Mouse (Mus musculus): ENCODE data around the gene Usp32. TPM values are rescaled to one million over a fixed set of nuclear protein-coding genes. Genes with fewer than 3 reads are reported as not detected.

Gene Usp32
- polyA plus RNA-seq, 1 experiment from 2014 or later, result 9.8 TPM

- Histone ChIP-seq H3K36me3 (no peaks in the 10 kb centered on the region), H3K4me1 (no peaks in the 10 kb centered on the region), H3K4me2 (replicated peaks) (no peak overlapping the region), H3K4me3 (no peak overlapping the region), H3K9me3 (no peaks in the 10 kb centered on the region), H3K9ac (replicated peaks) (no peak overlapping the region), H3K27ac (replicated peaks) (no peak overlapping the region), H3K27me3 (no peaks in the 10 kb centered on the region)
- no peak for ATAC-seq (replicated peaks)
Observed at GRCm38 (mm10) chr11:85117160-85117559, 22.8 kb downstream of the Usp32 start.

- ATAC-seq (replicated peaks), result no peak
- Histone ChIP-seq H3K9me3 (no peaks in the 10 kb centered on the region), H3K27me3 (no peaks in the 10 kb centered on the region), H3K4me1 (no peaks in the 10 kb centered on the region), H3K4me3 (no peak overlapping the region), H3K4me2 (replicated peaks) (no peak overlapping the region), H3K27ac (replicated peaks) (no peak overlapping the region), H3K36me3 (no peaks in the 10 kb centered on the region), H3K9ac (replicated peaks) (no peak overlapping the region)
- 87% methylated on average over 3 of the region's 3 CpGs for WGBS
Observed at GRCm38 (mm10) chr11:85116084-85116844, 23.7 kb downstream of the Usp32 start.

GRCm38 (mm10) chr11:85109957-85110356, 30.0 kb downstream of the Usp32 start:
- H3K36me3 ChIP-seq, result peaks cover 4% of the 10 kb centered on the region; the same call in 1 of the 2 replicates
- H3K9me3 ChIP-seq, result no peaks in the 10 kb centered on the region
- H3K4me1 ChIP-seq, result no peaks in the 10 kb centered on the region
- no peak overlapping the region for H3K4me2 ChIP-seq (replicated peaks)
- no peak overlapping the region for H3K4me3 ChIP-seq
- no peak for ATAC-seq (replicated peaks)
- H3K27ac ChIP-seq (replicated peaks), result no peak overlapping the region
- H3K27me3 ChIP-seq, result no peaks in the 10 kb centered on the region
- H3K9ac ChIP-seq (replicated peaks), result no peak overlapping the region

- H3K9me3 ChIP-seq, result no peaks in the 10 kb centered on the region
- no peak overlapping the region for H3K4me2 ChIP-seq (replicated peaks)
- H3K9ac ChIP-seq (replicated peaks), result no peak overlapping the region
- H3K4me3 ChIP-seq, result no peak overlapping the region
- no peaks in the 10 kb centered on the region for H3K27me3 ChIP-seq
- no peak for ATAC-seq (replicated peaks)
- H3K36me3 ChIP-seq, result peaks cover 7% of the 10 kb centered on the region
- WGBS, result 92% methylated on average over 3 of the region's 3 CpGs
- no peak overlapping the region for H3K27ac ChIP-seq (replicated peaks)
- no peaks in the 10 kb centered on the region for H3K4me1 ChIP-seq
Observed at GRCm38 (mm10) chr11:85107217-85107616, 32.7 kb downstream of the Usp32 start.

GRCm38 (mm10) chr11:85105836-85106235, 34.1 kb downstream of the Usp32 start:
- H3K27me3 ChIP-seq, result no peaks in the 10 kb centered on the region
- no peak overlapping the region for H3K4me3 ChIP-seq
- H3K4me2 ChIP-seq (replicated peaks), result no peak overlapping the region
- H3K36me3 ChIP-seq, result peaks cover 4% of the 10 kb centered on the region
- H3K9ac ChIP-seq (replicated peaks), result no peak overlapping the region
- H3K4me1 ChIP-seq, result no peaks in the 10 kb centered on the region
- H3K9me3 ChIP-seq, result no peaks in the 10 kb centered on the region
- 98% methylated on average over 2 of the region's 2 CpGs for WGBS
- no peak overlapping the region for H3K27ac ChIP-seq (replicated peaks)
- no peak for ATAC-seq (replicated peaks)

- Histone ChIP-seq H3K27me3 (no peaks in the 10 kb centered on the region), H3K27ac (replicated peaks) (no peak overlapping the region), H3K9me3 (no peaks in the 10 kb centered on the region), H3K4me1 (no peaks in the 10 kb centered on the region), H3K4me2 (replicated peaks) (no peak overlapping the region), H3K9ac (replicated peaks) (no peak overlapping the region), H3K4me3 (no peak overlapping the region), H3K36me3 (peaks cover 3% of the 10 kb centered on the region; the same call in 1 of the 2 replicates)
- no peak for ATAC-seq (replicated peaks)
- 65% methylated on average over 2 of the region's 2 CpGs for WGBS
Observed at GRCm38 (mm10) chr11:85103763-85104162, 36.2 kb downstream of the Usp32 start.

GRCm38 (mm10) chr11:85095116-85095515, 44.8 kb downstream of the Usp32 start:
- H3K9ac ChIP-seq (replicated peaks), result no peak overlapping the region

GRCm38 (mm10) chr11:85086253-85086652, 53.7 kb downstream of the Usp32 start:
- no peak overlapping the region for H3K4me3 ChIP-seq
- H3K36me3 ChIP-seq, result peaks cover 3% of the 10 kb centered on the region; the same call in 1 of the 2 replicates
- no peaks in the 10 kb centered on the region for H3K4me1 ChIP-seq

More at GRCm38 (mm10) chr11:85095116-85095515, 44.8 kb downstream of the Usp32 start:
- Histone ChIP-seq H3K4me1 (no peaks in the 10 kb centered on the region), H3K36me3 (no peaks in the 10 kb centered on the region), H3K4me2 (replicated peaks) (no peak overlapping the region), H3K27ac (replicated peaks) (no peak overlapping the region), H3K27me3 (no peaks in the 10 kb centered on the region), H3K4me3 (no peak overlapping the region), H3K9me3 (no peaks in the 10 kb centered on the region)
- no peak for ATAC-seq (replicated peaks)
- 62% methylated on average over 5 of the region's 5 CpGs for WGBS

GRCm38 (mm10) chr11:85067871-85068270, 72.1 kb downstream of the Usp32 start:
- WGBS, result 97% methylated on average over 4 of the region's 4 CpGs
- H3K27me3 ChIP-seq, result no peaks in the 10 kb centered on the region
- H3K4me1 ChIP-seq, result no peaks in the 10 kb centered on the region
- H3K9ac ChIP-seq (replicated peaks), result no peak overlapping the region
- 0 out of 2 replicates have a peak, but pooled peaks cover 2% of the 10 kb centered on the region for H3K36me3 ChIP-seq
- H3K4me2 ChIP-seq (replicated peaks), result no peak overlapping the region
- H3K4me3 ChIP-seq, result no peak overlapping the region
- H3K27ac ChIP-seq (replicated peaks), result no peak overlapping the region
- no peak for ATAC-seq (replicated peaks)
- H3K9me3 ChIP-seq, result no peaks in the 10 kb centered on the region

More at GRCm38 (mm10) chr11:85086253-85086652, 53.7 kb downstream of the Usp32 start:
- Histone ChIP-seq H3K27ac (replicated peaks) (no peak overlapping the region), H3K9me3 (no peaks in the 10 kb centered on the region), H3K27me3 (no peaks in the 10 kb centered on the region), H3K9ac (replicated peaks) (no peak overlapping the region), H3K4me2 (replicated peaks) (no peak overlapping the region)
- no peak for ATAC-seq (replicated peaks)

- Histone ChIP-seq H3K9ac (replicated peaks) (no peak overlapping the region), H3K27ac (replicated peaks) (no peak overlapping the region), H3K36me3 (no peaks in the 10 kb centered on the region; the same call in 1 of the 2 replicates), H3K27me3 (no peaks in the 10 kb centered on the region), H3K4me3 (no peak overlapping the region), H3K4me1 (no peaks in the 10 kb centered on the region), H3K9me3 (no peaks in the 10 kb centered on the region), H3K4me2 (replicated peaks) (no peak overlapping the region)
- 98% methylated on average over 4 of the region's 4 CpGs for WGBS
- ATAC-seq (replicated peaks), result no peak
Observed at GRCm38 (mm10) chr11:85058562-85058961, 81.4 kb downstream of the Usp32 start.

- H3K36me3 ChIP-seq, result no peaks in the 10 kb centered on the region; the same call in 1 of the 2 replicates
- H3K27me3 ChIP-seq, result no peaks in the 10 kb centered on the region
- no peaks in the 10 kb centered on the region for H3K4me1 ChIP-seq
- no peak overlapping the region for H3K27ac ChIP-seq (replicated peaks)
- ATAC-seq (replicated peaks), result no peak
- no peak overlapping the region for H3K4me3 ChIP-seq
- 96% methylated on average over 1 of the region's 1 CpGs for WGBS
- H3K9me3 ChIP-seq, result no peaks in the 10 kb centered on the region
- H3K9ac ChIP-seq (replicated peaks), result no peak overlapping the region
- H3K4me2 ChIP-seq (replicated peaks), result no peak overlapping the region
Observed at GRCm38 (mm10) chr11:85057544-85057943, 82.4 kb downstream of the Usp32 start.

- WGBS, result 57% methylated on average over 5 of the region's 5 CpGs
- no peaks in the 10 kb centered on the region for H3K27me3 ChIP-seq
- no peak overlapping the region for H3K27ac ChIP-seq (replicated peaks)
- H3K9ac ChIP-seq (replicated peaks), result no peak overlapping the region
- H3K4me1 ChIP-seq, result no peaks in the 10 kb centered on the region
- no peaks in the 10 kb centered on the region for H3K9me3 ChIP-seq
- H3K4me2 ChIP-seq (replicated peaks), result no peak overlapping the region
- H3K4me3 ChIP-seq, result no peak overlapping the region
- no peaks in the 10 kb centered on the region; the same call in 1 of the 2 replicates for H3K36me3 ChIP-seq
- ATAC-seq (replicated peaks), result no peak
Observed at GRCm38 (mm10) chr11:85056901-85057300, 83.1 kb downstream of the Usp32 start.

GRCm38 (mm10) chr11:85055561-85055960, 84.4 kb downstream of the Usp32 start:
- H3K4me2 ChIP-seq (replicated peaks), result no peak overlapping the region
- no peak overlapping the region for H3K4me3 ChIP-seq
- no peaks in the 10 kb centered on the region; the same call in 1 of the 2 replicates for H3K36me3 ChIP-seq
- 97% methylated on average over 2 of the region's 2 CpGs for WGBS
- H3K27me3 ChIP-seq, result no peaks in the 10 kb centered on the region
- H3K4me1 ChIP-seq, result no peaks in the 10 kb centered on the region
- H3K27ac ChIP-seq (replicated peaks), result no peak overlapping the region
- ATAC-seq (replicated peaks), result no peak
- H3K9me3 ChIP-seq, result no peaks in the 10 kb centered on the region
- H3K9ac ChIP-seq (replicated peaks), result no peak overlapping the region
